Mouse (Mus musculus) liver, embryonic 14.5 days (tissue): ENCODE measurements at regions not wholly inside any gene's neighbourhood (a gene's known extent, or its start where the extent isn't known, plus 50 kb on each side); places are given as distances from the start of the nearest gene placed in this dataset.

ENCODE experiments used
- ATAC-seq: fragments of 200-750 bp; cut with Nextera tagmentation; 2 replicates; pipeline ENCODE4 v1.8.0; 2017; ENCODE audit warnings: moderate number of reproducible peaks, mild to moderate bottlenecking, moderate library complexity; ENCODE audit not compliant: insufficient read depth
- DNase-seq, 3 experiments: peaks; one replicate each; pipeline ENCODE4 v3.0.0-alpha.2; 2012 to 2013; ENCODE audit warnings: low read depth in 3 of 3, low spot score in 3 of 3
- H3K27ac ChIP-seq: fragments of 300-500 bp; sonication (generic); 2 replicates; pipeline ENCODE4 v1.5.1; 2014; ENCODE audit warnings: moderate library complexity, mild to moderate bottlenecking, control low read depth, inconsistent platforms
- H3K27me3 ChIP-seq: fragments of 300-500 bp; sonication (generic); 2 replicates; pipeline ENCODE4 v1.6.1; 2014; ENCODE audit warnings: mild to moderate bottlenecking, low read length, moderate library complexity; ENCODE audit not compliant: control insufficient read depth, insufficient read depth
- H3K36me3 ChIP-seq: fragments of 300-500 bp; sonication (generic); replicated peaks from 2 replicates; pipeline ENCODE4 v1.6.1; 2014; ENCODE audit warnings: low read depth; ENCODE audit not compliant: control insufficient read depth, insufficient read depth
- H3K4me1 ChIP-seq, 2 experiments: fragments of 200-500 bp in 1 of 2; fragments of 300-500 bp in 1 of 2; sonication (generic) in 1 of 2; replicated peaks; 2 replicates each; pipeline ENCODE4 v1.6.1; 2012 to 2014; ENCODE audit warnings: antibody characterized with exemption in 1 of 2, inconsistent platforms in 1 of 2, low read length in 1 of 2; ENCODE audit not compliant: control insufficient read depth in 2 of 2, insufficient read depth in 2 of 2
- H3K4me2 ChIP-seq: fragments of 300-500 bp; sonication (generic); 2 replicates; pipeline ENCODE4 v1.6.1; 2014; ENCODE audit warnings: low read depth, mild to moderate bottlenecking, control low read depth, moderate library complexity
- H3K4me3 ChIP-seq, 2 experiments: fragments of 200-500 bp in 1 of 2; fragments of 300-500 bp in 1 of 2; sonication (generic) in 1 of 2; 2 replicates each; pipeline ENCODE4 v1.5.1; 2012 to 2014; ENCODE audit warnings: low read depth in 2 of 2, low read length in 2 of 2, mild to moderate bottlenecking in 2 of 2, control low read depth in 1 of 2, inconsistent platforms in 1 of 2, moderate library complexity in 1 of 2; ENCODE audit not compliant: insufficient read depth in 1 of 2
- H3K9ac ChIP-seq: fragments of 300-500 bp; sonication (generic); replicated peaks from 2 replicates; pipeline ENCODE4 v1.6.1; 2014; ENCODE audit warnings: mild to moderate bottlenecking, control low read depth, moderate library complexity
- H3K9me3 ChIP-seq: fragments of 300-500 bp; sonication (generic); 2 replicates; pipeline ENCODE4 v1.6.1; 2016; ENCODE audit warnings: low read length, mixed read lengths; ENCODE audit not compliant: control insufficient read depth
- CTCF ChIP-seq: IDR thresholded peaks from 2 replicates; pipeline ENCODE4 v1.5.1; 2016; ENCODE audit warnings: antibody characterized with exemption, low read depth, control low read depth
- EP300 ChIP-seq: IDR thresholded peaks from 2 replicates; pipeline ENCODE4 v1.6.1; 2016; ENCODE audit warnings: antibody characterized with exemption, low read depth
- WGBS: fragments of 180-500 bp; shearing (Covaris S2); extraction: QIAGEN DNeasy Blood & Tissue Kit; methylation state at CpG from one replicate; pipeline ENCODE4 v1.1.7; 2014; ENCODE audit not compliant: insufficient replicate concordance; 5-methylcytosine and 5-hydroxymethylcytosine counted together

GRCm38 (mm10) chr7:71583443-71584055 lies 232.3 kb upstream of the Gm10295 start:
- 43% methylated on average over 1 of the region's 1 CpGs for WGBS
- no peaks in the 10 kb centered on the region for H3K27me3 ChIP-seq

GRCm38 (mm10) chr7:71581746-71582145 lies 230.5 kb upstream of the Gm10295 start:
- no peaks in the 10 kb centered on the region for H3K36me3 ChIP-seq
- 14% methylated on average over 3 of the region's 3 CpGs for WGBS
- no peak overlapping the region for H3K9ac ChIP-seq
- no peak overlapping the region for H3K4me2 ChIP-seq
- H3K27ac ChIP-seq = no peak overlapping the region
- no peak overlapping the region for H3K4me3 ChIP-seq
- DNase-seq (no peak), ATAC-seq (no peak)
- no peaks in the 10 kb centered on the region for H3K9me3 ChIP-seq
- TF ChIP-seq EP300 = no peak
- peak; percentile 25; the same call in 1 of the 2 replicates for TF ChIP-seq CTCF
- H3K4me1 ChIP-seq = no peaks in the 10 kb centered on the region
- no peaks in the 10 kb centered on the region for H3K27me3 ChIP-seq

More at GRCm38 (mm10) chr7:71583443-71584055, 232.3 kb upstream of the Gm10295 start:
- Histone ChIP-seq H3K36me3 (no peaks in the 10 kb centered on the region), H3K9ac (no peak overlapping the region), H3K4me1 (no peaks in the 10 kb centered on the region), H3K9me3 (no peaks in the 10 kb centered on the region), H3K4me3 (no peak overlapping the region), H3K4me2 (no peak overlapping the region), H3K27ac (no peak overlapping the region)
- DNase-seq (no peak), ATAC-seq (no peak)
- TF ChIP-seq EP300 (no peak), CTCF (no peak)

GRCm38 (mm10) chr7:71560296-71560936 lies 209.1 kb upstream of the Gm10295 start:
- WGBS = 52% methylated on average over 2 of the region's 2 CpGs
- no peaks in the 10 kb centered on the region for H3K9me3 ChIP-seq
- DNase-seq (no peak), ATAC-seq (no peak)
- no peaks in the 10 kb centered on the region for H3K4me1 ChIP-seq
- no peaks in the 10 kb centered on the region for H3K36me3 ChIP-seq
- H3K4me3 ChIP-seq = no peak overlapping the region
- H3K27me3 ChIP-seq = no peaks in the 10 kb centered on the region
- H3K4me2 ChIP-seq = no peak overlapping the region
- no peak overlapping the region for H3K27ac ChIP-seq
- no peak overlapping the region for H3K9ac ChIP-seq
- no peak for TF ChIP-seq CTCF
- no peak for TF ChIP-seq EP300

- Histone ChIP-seq H3K4me3 (no peak overlapping the region), H3K4me1 (no peaks in the 10 kb centered on the region), H3K27ac (no peak overlapping the region), H3K9me3 (no peaks in the 10 kb centered on the region), H3K4me2 (no peak overlapping the region), H3K9ac (no peak overlapping the region), H3K36me3 (no peaks in the 10 kb centered on the region), H3K27me3 (no peaks in the 10 kb centered on the region)
- DNase-seq = no peak
- no peak for ATAC-seq
- WGBS = 59% methylated on average over 5 of the region's 5 CpGs
- TF ChIP-seq CTCF = no peak
- no peak for TF ChIP-seq EP300
Observed at GRCm38 (mm10) chr7:71556473-71556872, 205.2 kb upstream of the Gm10295 start.

- Histone ChIP-seq H3K4me2 (no peak overlapping the region), H3K4me1 (no peaks in the 10 kb centered on the region), H3K9me3 (no peaks in the 10 kb centered on the region), H3K27me3 (no peaks in the 10 kb centered on the region), H3K27ac (no peak overlapping the region), H3K4me3 (no peak overlapping the region), H3K9ac (no peak overlapping the region), H3K36me3 (no peaks in the 10 kb centered on the region)
- ATAC-seq (no peak), DNase-seq (no peak)
- WGBS = 53% methylated on average over 3 of the region's 3 CpGs
- TF ChIP-seq EP300 = no peak
- no peak for TF ChIP-seq CTCF
Observed at GRCm38 (mm10) chr7:71555476-71555875, 204.2 kb upstream of the Gm10295 start.
